Mouse (Mus musculus): ENCODE measurements around the gene Macrod2. TPM values are rescaled to one million over a fixed set of nuclear protein-coding genes. Genes with fewer than 3 reads are reported as not detected.
A peak's percentile ranks its signal among the peaks of the same experiment; 100 is the strongest.

The Macrod2 gene
- 49.2 and 63.6 TPM in 2 replicates for polyA plus RNA-seq (2014; fragmentation: Nextera tagmentation; extraction: Ambion mirVana)

DNA sequence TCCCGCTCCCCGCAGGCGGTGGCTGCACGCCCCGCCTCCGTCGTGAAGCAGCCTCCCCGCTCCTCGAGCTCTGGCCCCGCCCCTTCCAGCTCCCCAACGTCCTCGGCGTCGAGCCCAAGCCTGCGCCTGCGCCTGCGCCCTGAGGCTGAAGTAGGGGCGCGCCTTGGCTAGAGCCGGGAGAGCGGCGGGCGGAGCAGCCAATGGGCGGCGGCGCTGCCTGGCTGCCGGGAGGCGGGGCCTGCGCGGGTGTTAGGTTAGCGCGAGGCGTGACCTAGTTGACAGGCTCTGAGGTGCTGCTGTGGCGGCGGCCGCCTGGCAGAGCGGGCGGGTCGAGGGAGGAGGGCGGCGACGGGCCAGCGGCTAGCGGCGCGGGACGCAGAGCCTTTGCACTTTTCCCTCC lies at the start of gene Macrod2:
Gene Macrod2 (plus strand): TSS at position 131 of the 400 bp plus-strand sequence.
- ATAC-seq = peak; percentile 98
- H3K27ac ChIP-seq (ENCODE audit: low read depth, low read length) = peak within 1 kb of the TSS; percentile 60; the same call in 1 of the 2 replicates
- peak within 1 kb of the TSS; percentile 87 for H3K4me2 ChIP-seq (ENCODE audit: low read length)
- peak; percentile 99 for DNase-seq (ENCODE audit: low spot score)
- H3K4me3 ChIP-seq (ENCODE audit: low read depth, low read length) = peak within 1 kb of the TSS; percentile 87
- WGBS = under 1% methylated on average over 41 of the region's 47 CpGs
- H3K9me3 ChIP-seq (replicated peaks; ENCODE audit: control insufficient read depth, low read length) = no peaks in the 10 kb centered on the region
- H3K4me1 ChIP-seq (ENCODE audit: control insufficient read depth, insufficient read depth, low read length) = peaks cover 5% of the 10 kb centered on the region; the same call in 1 of the 2 replicates
- H3K36me3 ChIP-seq (ENCODE audit: control insufficient read depth, insufficient read depth, low read length) = no peaks in the 10 kb centered on the region
- H3K27me3 ChIP-seq (replicated peaks; ENCODE audit: control insufficient read depth, insufficient read depth, low read length) = no peaks in the 10 kb centered on the region
- peak within 1 kb of the TSS; percentile 76 for H3K9ac ChIP-seq (ENCODE audit: low read length)

DNA sequence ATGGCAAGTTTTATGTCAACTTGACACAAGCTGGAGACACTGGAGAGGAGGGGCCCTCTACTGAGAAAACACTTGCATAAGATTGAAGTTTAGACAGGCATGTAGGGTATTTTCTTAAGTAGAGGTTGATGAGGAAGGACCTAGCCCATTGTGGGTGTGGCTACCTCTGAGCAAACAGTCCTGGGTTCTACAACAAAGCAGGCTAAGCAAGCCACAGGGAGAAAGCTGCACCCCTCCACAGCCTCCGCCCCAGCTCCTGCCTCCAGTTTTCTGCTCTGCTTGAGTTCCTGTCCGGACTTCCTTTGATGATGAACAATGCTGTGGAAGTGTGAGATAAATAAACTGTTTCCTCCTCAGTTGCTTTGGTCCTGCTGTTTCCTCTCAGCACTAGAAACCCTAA lies 35.2 kb upstream of the Macrod2 start:
- Histone ChIP-seq H3K9ac (ENCODE audit: low read length) (no peak overlapping the region), H3K27me3 (replicated peaks; ENCODE audit: control insufficient read depth, insufficient read depth, low read length) (no peaks in the 10 kb centered on the region), H3K4me3 (ENCODE audit: low read depth, low read length) (no peak overlapping the region), H3K27ac (ENCODE audit: low read depth, low read length) (no peak overlapping the region), H3K4me1 (ENCODE audit: control insufficient read depth, insufficient read depth, low read length) (no peaks in the 10 kb centered on the region), H3K9me3 (replicated peaks; ENCODE audit: control insufficient read depth, low read length) (no peaks in the 10 kb centered on the region), H3K4me2 (ENCODE audit: low read length) (no peak overlapping the region), H3K36me3 (ENCODE audit: control insufficient read depth, insufficient read depth, low read length) (no peaks in the 10 kb centered on the region)
- no peak for ATAC-seq
- 74% methylated on average over 2 of the region's 2 CpGs for WGBS
- no peak for DNase-seq (ENCODE audit: low spot score)

GRCm38 (mm10) chr2:140364804-140365203 lies 30.3 kb upstream of the Macrod2 start:
- Histone ChIP-seq H3K9ac (ENCODE audit: low read length) (no peak overlapping the region), H3K4me3 (ENCODE audit: low read depth, low read length) (no peak overlapping the region), H3K4me1 (ENCODE audit: control insufficient read depth, insufficient read depth, low read length) (no peaks in the 10 kb centered on the region), H3K4me2 (ENCODE audit: low read length) (no peak overlapping the region), H3K27me3 (replicated peaks; ENCODE audit: control insufficient read depth, insufficient read depth, low read length) (no peaks in the 10 kb centered on the region), H3K9me3 (replicated peaks; ENCODE audit: control insufficient read depth, low read length) (no peaks in the 10 kb centered on the region), H3K27ac (ENCODE audit: low read depth, low read length) (no peak overlapping the region), H3K36me3 (ENCODE audit: control insufficient read depth, insufficient read depth, low read length) (no peaks in the 10 kb centered on the region)
- 89% methylated on average over 1 of the region's 1 CpGs for whole genome bisulfite sequencing
- no peak for ATAC-seq
- no peak for DNase-seq (ENCODE audit: low spot score)

DNA sequence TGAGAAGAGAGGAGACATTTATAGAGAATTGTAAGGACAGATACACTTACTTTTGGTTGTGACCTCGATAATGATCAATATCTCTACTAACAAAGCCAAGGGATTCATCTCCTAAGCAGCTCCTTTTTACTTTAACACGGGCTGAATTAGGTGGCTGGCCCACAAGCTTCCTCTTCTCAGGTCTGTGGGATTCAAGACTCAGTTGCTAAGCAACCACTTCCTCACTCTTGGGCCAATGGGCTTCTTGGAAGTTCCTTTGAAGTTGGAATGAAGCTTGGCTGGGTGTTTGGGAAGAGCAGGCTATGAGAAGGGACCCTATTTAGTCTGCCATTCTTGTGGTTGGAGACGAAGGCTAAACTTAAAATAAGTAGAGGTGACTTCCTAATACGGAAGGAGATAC lies 5.6 kb upstream of the Macrod2 start, which contains the start of gene Sel1l2:
Gene Sel1l2 (minus strand): TSS at position 182 of the 400 bp plus-strand sequence.
- Histone ChIP-seq H3K9me3 (replicated peaks; ENCODE audit: control insufficient read depth, low read length) (no peaks in the 10 kb centered on the region), H3K4me1 (ENCODE audit: control insufficient read depth, insufficient read depth, low read length) (no peaks in the 10 kb centered on the region), H3K27me3 (replicated peaks; ENCODE audit: control insufficient read depth, insufficient read depth, low read length) (no peaks in the 10 kb centered on the region), H3K9ac (ENCODE audit: low read length) (no peak within 1 kb of the TSS), H3K27ac (ENCODE audit: low read depth, low read length) (no peak within 1 kb of the TSS), H3K36me3 (ENCODE audit: control insufficient read depth, insufficient read depth, low read length) (no peaks in the 10 kb centered on the region), H3K4me3 (ENCODE audit: low read depth, low read length) (no peak within 1 kb of the TSS), H3K4me2 (ENCODE audit: low read length) (no peak within 1 kb of the TSS)
- DNase-seq (ENCODE audit: low spot score) (peak; percentile 15), ATAC-seq (no peak)
- WGBS = 29% methylated on average over 4 of the region's 4 CpGs

DNA sequence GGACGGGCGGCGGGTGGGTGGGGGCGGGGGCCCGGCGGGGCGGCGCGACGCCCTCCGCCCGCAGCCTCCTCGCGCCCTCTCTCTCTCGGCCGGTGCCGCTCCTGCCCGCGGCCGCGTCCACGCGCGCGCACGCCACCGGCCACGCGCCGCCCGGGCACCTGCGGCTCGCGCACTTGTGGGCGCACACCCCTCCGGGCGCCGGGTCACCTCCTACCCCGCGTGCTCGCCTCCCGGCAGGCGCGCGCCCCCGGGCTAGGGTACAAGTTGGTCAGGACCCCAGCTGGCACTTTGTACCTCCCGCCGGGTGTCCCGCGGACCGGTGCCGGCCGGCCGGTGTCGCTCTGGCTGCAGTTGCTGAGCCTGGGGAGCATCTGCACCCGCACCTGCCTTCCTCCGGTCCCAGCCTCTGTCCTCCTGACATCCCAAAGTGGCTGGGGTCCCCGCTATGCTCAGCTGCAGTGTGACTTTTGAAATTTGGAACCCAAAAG lies 679 bp downstream of the Macrod2 start:
- H3K4me1 ChIP-seq (ENCODE audit: control insufficient read depth, insufficient read depth, low read length) = peaks cover 5% of the 10 kb centered on the region; the same call in 1 of the 2 replicates
- H3K36me3 ChIP-seq (ENCODE audit: control insufficient read depth, insufficient read depth, low read length) = no peaks in the 10 kb centered on the region
- under 1% methylated on average over 25 of the region's 58 CpGs for WGBS
- H3K27ac ChIP-seq (ENCODE audit: low read depth, low read length) = peak overlapping the region; percentile 60; the same call in 1 of the 2 replicates
- H3K4me3 ChIP-seq (ENCODE audit: low read depth, low read length) = peak overlapping the region; percentile 87
- no peaks in the 10 kb centered on the region for H3K9me3 ChIP-seq (replicated peaks; ENCODE audit: control insufficient read depth, low read length)
- H3K27me3 ChIP-seq (replicated peaks; ENCODE audit: control insufficient read depth, insufficient read depth, low read length) = no peaks in the 10 kb centered on the region
- peak; percentile 70 for ATAC-seq
- DNase-seq (ENCODE audit: low spot score) = peak; percentile 47
- H3K4me2 ChIP-seq (ENCODE audit: low read length) = peak overlapping the region; percentile 87
- peak overlapping the region; percentile 76 for H3K9ac ChIP-seq (ENCODE audit: low read length)

GRCm38 (mm10) chr2:140425844-140426243 lies 30.7 kb downstream of the Macrod2 start:
- no peaks in the 10 kb centered on the region for H3K27me3 ChIP-seq (replicated peaks; ENCODE audit: control insufficient read depth, insufficient read depth, low read length)
- no peak for ATAC-seq

DNA sequence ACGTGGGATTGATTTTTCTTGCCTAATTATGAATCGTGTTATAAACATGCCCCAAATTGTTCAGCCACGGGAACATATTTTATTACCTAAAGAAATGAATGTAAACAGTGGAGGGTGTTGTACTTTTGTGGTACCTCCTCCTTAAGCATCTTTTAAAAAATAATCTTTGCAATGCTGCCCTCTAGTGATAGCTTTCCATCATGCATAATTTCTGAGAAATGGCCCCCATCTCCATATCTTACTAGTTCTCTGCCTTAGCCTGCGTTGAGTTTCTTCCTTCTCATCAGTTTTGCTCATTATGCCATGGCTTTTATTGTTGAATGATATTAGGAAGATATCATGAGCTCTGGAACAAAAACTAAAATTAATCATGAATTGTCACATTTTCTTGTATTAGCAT lies 32.2 kb downstream of the Macrod2 start:
- Histone ChIP-seq H3K4me3 (ENCODE audit: low read depth, low read length) (no peak overlapping the region), H3K27me3 (replicated peaks; ENCODE audit: control insufficient read depth, insufficient read depth, low read length) (no peaks in the 10 kb centered on the region), H3K9ac (ENCODE audit: low read length) (no peak overlapping the region), H3K36me3 (ENCODE audit: control insufficient read depth, insufficient read depth, low read length) (no peaks in the 10 kb centered on the region), H3K27ac (ENCODE audit: low read depth, low read length) (no peak overlapping the region), H3K4me1 (ENCODE audit: control insufficient read depth, insufficient read depth, low read length) (no peaks in the 10 kb centered on the region), H3K9me3 (replicated peaks; ENCODE audit: control insufficient read depth, low read length) (no peaks in the 10 kb centered on the region), H3K4me2 (ENCODE audit: low read length) (no peak overlapping the region)
- ATAC-seq (peak; percentile 74), DNase-seq (ENCODE audit: low spot score) (peak; percentile 77)
- WGBS = 19% methylated on average over 4 of the region's 4 CpGs

More at GRCm38 (mm10) chr2:140425844-140426243, 30.7 kb downstream of the Macrod2 start:
- no peaks in the 10 kb centered on the region for H3K4me1 ChIP-seq (ENCODE audit: control insufficient read depth, insufficient read depth, low read length)
- DNase-seq (ENCODE audit: low spot score) = no peak
- H3K36me3 ChIP-seq (ENCODE audit: control insufficient read depth, insufficient read depth, low read length) = no peaks in the 10 kb centered on the region
- no peak overlapping the region for H3K9ac ChIP-seq (ENCODE audit: low read length)
- H3K4me3 ChIP-seq (ENCODE audit: low read depth, low read length) = no peak overlapping the region
- H3K9me3 ChIP-seq (replicated peaks; ENCODE audit: control insufficient read depth, low read length) = no peaks in the 10 kb centered on the region
- no peak overlapping the region for H3K4me2 ChIP-seq (ENCODE audit: low read length)
- H3K27ac ChIP-seq (ENCODE audit: low read depth, low read length) = no peak overlapping the region

- Histone ChIP-seq H3K9ac (ENCODE audit: low read length) (no peak overlapping the region), H3K27me3 (replicated peaks; ENCODE audit: control insufficient read depth, insufficient read depth, low read length) (no peaks in the 10 kb centered on the region), H3K4me1 (ENCODE audit: control insufficient read depth, insufficient read depth, low read length) (no peaks in the 10 kb centered on the region), H3K4me2 (ENCODE audit: low read length) (no peak overlapping the region), H3K36me3 (ENCODE audit: control insufficient read depth, insufficient read depth, low read length) (no peaks in the 10 kb centered on the region), H3K27ac (ENCODE audit: low read depth, low read length) (no peak overlapping the region), H3K4me3 (ENCODE audit: low read depth, low read length) (no peak overlapping the region), H3K9me3 (replicated peaks; ENCODE audit: control insufficient read depth, low read length) (no peaks in the 10 kb centered on the region)
- DNase-seq (ENCODE audit: low spot score) (no peak), ATAC-seq (no peak)
- 82% methylated on average over 4 of the region's 4 CpGs for WGBS
These were observed 44.0 kb downstream of the Macrod2 start for GRCm38 (mm10) chr2:140439081-140439480.

DNA sequence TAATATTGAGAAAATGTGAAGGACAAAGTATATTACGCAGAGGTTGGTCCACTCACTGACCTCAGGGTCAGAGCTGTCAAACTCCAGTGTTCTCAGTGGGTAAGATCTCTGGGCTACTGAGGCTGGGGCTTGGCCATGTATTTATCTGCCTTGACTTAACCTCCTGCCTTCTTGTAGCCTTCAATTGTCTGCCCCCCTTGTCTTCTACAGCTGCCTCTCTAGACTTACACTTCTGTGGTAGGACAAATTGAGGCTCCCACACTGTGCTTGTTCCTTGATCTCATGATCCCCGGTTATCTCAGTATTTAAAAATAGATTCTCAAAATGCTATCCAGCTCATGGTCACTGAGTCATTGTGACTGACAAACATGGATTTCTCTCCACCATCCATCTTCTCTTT lies 53.5 kb downstream of the Macrod2 start:
- no peaks in the 10 kb centered on the region for H3K36me3 ChIP-seq (ENCODE audit: control insufficient read depth, insufficient read depth, low read length)
- H3K4me3 ChIP-seq (ENCODE audit: low read depth, low read length) = no peak overlapping the region
- no peaks in the 10 kb centered on the region for H3K27me3 ChIP-seq (replicated peaks; ENCODE audit: control insufficient read depth, insufficient read depth, low read length)
- WGBS = 89% methylated on average over 2 of the region's 2 CpGs
- no peaks in the 10 kb centered on the region for H3K4me1 ChIP-seq (ENCODE audit: control insufficient read depth, insufficient read depth, low read length)
- no peak overlapping the region for H3K4me2 ChIP-seq (ENCODE audit: low read length)
- no peaks in the 10 kb centered on the region for H3K9me3 ChIP-seq (replicated peaks; ENCODE audit: control insufficient read depth, low read length)
- DNase-seq (ENCODE audit: low spot score) (no peak), ATAC-seq (no peak)
- H3K27ac ChIP-seq (ENCODE audit: low read depth, low read length) = no peak overlapping the region
- no peak overlapping the region for H3K9ac ChIP-seq (ENCODE audit: low read length)

Data from forebrain, embryonic 14.5 days (tissue).